Mouse (Mus musculus) cerebellum, adult 2 months (tissue): ENCODE results near the gene Fen1. TPM values are rescaled to one million over a fixed set of nuclear protein-coding genes. Genes with fewer than 3 reads are reported as not detected.
"Not testable (repeated sequence)": the region's sequence is repeated elsewhere in the genome, so short reads cannot be mapped to it uniquely, and the experiment has no call there.

Experiments used
- DNase-seq, 2 experiments: peaks; one replicate each; pipeline ENCODE4 v3.0.0; 2021
- H3K27ac ChIP-seq: fragments of 200-500 bp; 2 replicates; pipeline ENCODE4 v1.5.1; 2012; ENCODE audit warnings: low read length, control low read depth, inconsistent platforms; ENCODE audit not compliant: insufficient read depth
- H3K27me3 ChIP-seq: fragments of 200-500 bp; 2 replicates; pipeline ENCODE4 v1.6.1; 2012; ENCODE audit warnings: inconsistent platforms, mild to moderate bottlenecking, low read length, moderate library complexity; ENCODE audit not compliant: control insufficient read depth, insufficient read depth
- H3K4me1 ChIP-seq: fragments of 200-500 bp; 2 replicates; pipeline ENCODE4 v1.6.1; 2011; ENCODE audit warnings: low read length; ENCODE audit not compliant: control insufficient read depth, insufficient read depth
- H3K4me3 ChIP-seq: fragments of 200-500 bp; replicated peaks from 2 replicates; pipeline ENCODE3; 2011; ENCODE audit warnings: mild to moderate bottlenecking, low read depth, low read length, control low read depth; ENCODE audit not compliant: insufficient read depth
- CTCF ChIP-seq: fragments of 200-500 bp; IDR thresholded peaks from 2 replicates; pipeline ENCODE4 v1.5.1; 2011; ENCODE audit warnings: low read depth, mild to moderate bottlenecking, control low read depth, low read length, moderate library complexity, borderline replicate concordance; ENCODE audit not compliant: insufficient read depth
- POLR2A ChIP-seq: fragments of 200-500 bp; IDR thresholded peaks from 2 replicates; pipeline ENCODE4 v1.6.1; 2011; ENCODE audit warnings: low read length, control low read depth, borderline replicate concordance; ENCODE audit not compliant: insufficient read depth
- whole genome bisulfite sequencing: fragments of 180-500 bp; shearing (Covaris S2); methylation state at CpG from one replicate; pipeline ENCODE4 v1.1.7; 2018; 5-methylcytosine and 5-hydroxymethylcytosine counted together
- polyA plus RNA-seq: library from polyadenylated mRNA; depleted of rRNA; stranded (reverse); fragments of >200 nt; gene quantifications from 2 replicates; pipeline ENCODE4 v1.2.3, GENCODE M21; 2012; rRNA removed

The Fen1 gene
- polyA plus RNA-seq, 1 experiment = 19.9 TPM

DNA sequence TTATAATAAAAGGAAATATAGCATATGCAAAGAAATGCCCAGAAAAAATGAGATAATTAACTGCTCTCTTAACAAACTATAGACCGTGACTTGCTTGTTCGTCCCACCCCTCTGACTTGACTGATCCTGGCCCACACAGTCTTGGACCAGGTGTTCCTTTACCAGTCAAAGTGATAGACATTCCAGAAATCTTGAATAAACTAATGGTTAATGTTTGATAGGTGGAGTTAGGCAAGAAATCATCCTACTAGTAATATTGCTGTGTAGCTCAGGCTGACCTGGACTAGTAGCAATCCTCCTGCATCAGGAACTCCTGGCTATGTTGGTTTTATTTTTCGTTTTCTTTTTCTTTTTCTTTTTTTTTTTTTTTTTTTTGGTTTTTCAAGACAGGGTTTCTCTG is 35.5 kb downstream of the Fen1 start:
- DNase-seq = no peak
- WGBS = 89% methylated on average over 3 of the region's 3 CpGs
- H3K4me1 ChIP-seq = peaks cover 3% of the 10 kb centered on the region; the same call in 1 of the 2 replicates
- TF ChIP-seq CTCF = no peak
- TF ChIP-seq POLR2A = no peak
- H3K27ac ChIP-seq = no peak overlapping the region
- H3K4me3 ChIP-seq = no peak overlapping the region
- no peaks in the 10 kb centered on the region for H3K27me3 ChIP-seq

DNA sequence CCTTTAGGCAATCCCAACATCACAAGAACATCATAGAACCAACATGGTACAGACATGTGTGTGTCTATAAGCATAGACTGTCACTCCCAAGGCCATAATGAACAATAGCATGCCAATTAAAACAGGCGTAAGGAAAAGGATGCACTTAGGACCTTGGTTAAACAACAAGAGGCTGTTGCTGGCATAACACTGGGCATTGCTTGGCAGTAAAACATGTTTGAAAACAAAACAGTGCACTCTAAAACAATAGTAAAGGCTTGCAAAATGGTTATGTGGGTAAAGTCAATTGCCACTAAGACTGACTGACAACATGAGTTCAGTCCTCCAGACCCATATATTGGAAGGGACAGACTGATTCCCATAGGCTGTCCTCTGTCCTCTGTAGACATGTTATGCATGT is 36.0 kb downstream of the Fen1 start:
- H3K27ac ChIP-seq = no peak overlapping the region
- DNase-seq = no peak
- TF ChIP-seq POLR2A = no peak
- TF ChIP-seq CTCF = no peak
- H3K4me1 ChIP-seq = peaks cover 3% of the 10 kb centered on the region; the same call in 1 of the 2 replicates
- no peak overlapping the region for H3K4me3 ChIP-seq
- 84% methylated on average over 1 of the region's 1 CpGs for WGBS
- H3K27me3 ChIP-seq = no peaks in the 10 kb centered on the region

DNA sequence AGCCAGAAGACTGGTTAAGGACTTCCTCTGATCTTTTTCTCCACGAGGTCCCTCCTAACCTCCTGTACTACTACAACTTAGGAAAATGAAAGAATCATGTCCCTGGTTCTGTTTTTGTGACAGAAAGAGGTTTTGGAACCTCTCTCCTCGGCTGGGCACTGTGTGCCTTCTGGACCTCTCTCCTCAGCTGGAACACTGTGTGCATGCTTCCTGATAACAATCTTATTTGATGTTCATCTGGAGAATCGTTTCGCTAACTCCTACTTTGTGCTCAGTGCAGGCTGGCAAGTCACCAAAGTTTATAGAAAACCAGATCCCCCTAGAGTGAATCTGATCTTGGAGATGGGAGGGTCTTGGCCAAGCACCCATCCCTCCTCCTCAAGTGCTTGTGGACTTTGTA is 36.9 kb downstream of the Fen1 start:
- peaks cover 3% of the 10 kb centered on the region; the same call in 1 of the 2 replicates for H3K4me1 ChIP-seq
- H3K27me3 ChIP-seq = no peaks in the 10 kb centered on the region
- 63% methylated on average over 4 of the region's 4 CpGs for WGBS
- no peak for DNase-seq
- H3K27ac ChIP-seq = no peak overlapping the region
- TF ChIP-seq POLR2A (no peak), CTCF (no peak)
- H3K4me3 ChIP-seq = no peak overlapping the region

DNA sequence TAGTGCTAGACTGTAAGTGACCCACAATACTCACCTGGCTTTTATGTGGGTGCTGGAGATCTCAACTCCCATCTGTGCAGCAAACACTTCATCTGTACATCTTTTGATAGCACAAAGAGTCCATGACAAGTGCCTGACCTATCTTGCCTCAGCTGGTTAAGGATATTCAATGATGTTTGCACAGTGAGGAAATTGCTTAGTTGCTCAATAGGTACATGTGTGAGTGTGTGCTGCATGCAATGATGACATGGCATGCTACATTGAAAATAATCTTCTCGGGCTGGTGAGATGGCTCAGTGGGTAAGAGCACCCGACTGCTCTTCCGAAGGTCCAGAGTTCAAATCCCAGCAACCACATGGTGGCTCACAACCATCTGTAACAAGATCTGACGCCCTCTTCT is 38.0 kb downstream of the Fen1 start:
- H3K27ac ChIP-seq, DNase-seq, H3K4me3 ChIP-seq, H3K4me1 ChIP-seq, H3K27me3 ChIP-seq: not testable (repeated sequence)
- 75% methylated on average over 4 of the region's 4 CpGs for WGBS

DNA sequence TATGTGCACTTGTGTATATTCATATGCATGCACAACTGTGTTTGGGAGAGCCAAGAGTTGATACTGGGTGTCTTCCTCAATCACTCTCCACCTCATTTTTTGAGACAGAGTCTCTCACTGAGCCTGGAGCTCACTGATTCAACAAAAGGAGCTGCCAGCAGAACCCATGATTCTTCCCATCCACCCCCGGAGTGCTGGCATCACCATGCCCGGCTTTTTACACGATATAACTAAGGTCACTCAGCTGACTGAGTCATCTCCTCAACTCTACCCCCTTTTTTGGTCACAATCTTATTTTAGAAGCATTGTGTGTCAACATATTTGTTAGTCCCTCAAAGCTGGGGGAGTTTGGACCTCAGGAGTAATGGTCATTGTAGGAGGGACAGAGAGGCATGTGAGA is 40.1 kb downstream of the Fen1 start:
- TF ChIP-seq POLR2A (no peak), CTCF (no peak)
- Histone ChIP-seq H3K27me3 (no peaks in the 10 kb centered on the region), H3K27ac (no peak overlapping the region), H3K4me1 (no peaks in the 10 kb centered on the region), H3K4me3 (no peak overlapping the region)
- 70% methylated on average over 3 of the region's 3 CpGs for WGBS
- no peak for DNase-seq

GRCm38 (mm10) chr19:10157725-10158124 is 46.2 kb downstream of the Fen1 start:
- Histone ChIP-seq H3K4me3 (no peak overlapping the region), H3K27ac (no peak overlapping the region), H3K27me3 (no peaks in the 10 kb centered on the region), H3K4me1 (no peaks in the 10 kb centered on the region)
- no peak for DNase-seq
- 81% methylated on average over 2 of the region's 2 CpGs for WGBS
- no peak for TF ChIP-seq POLR2A
- no peak for TF ChIP-seq CTCF

- no peak for TF ChIP-seq CTCF
- no peak for TF ChIP-seq POLR2A
- Histone ChIP-seq H3K27me3 (no peaks in the 10 kb centered on the region), H3K4me3 (no peak overlapping the region), H3K27ac (no peak overlapping the region), H3K4me1 (no peaks in the 10 kb centered on the region)
- 71% methylated on average over 3 of the region's 3 CpGs for WGBS
- no peak for DNase-seq
These were observed 54.8 kb downstream of the Fen1 start for GRCm38 (mm10) chr19:10149189-10149588.

Other genes with a start within 250 kb of the Fen1 start
- gene Fth1, start 223.6 kb downstream of the Fen1 start, polyA plus RNA-seq = 4,588 and 5,845 TPM in 2 replicates
- 0.77 and 1.1 TPM in 2 replicates for gene Best1, start 202.5 kb downstream of the Fen1 start, polyA plus RNA-seq
- gene Rab3il1, start 202.5 kb downstream of the Fen1 start, polyA plus RNA-seq = 9.5 and 9.7 TPM in 2 replicates
- 30.9 and 35.5 TPM in 2 replicates for gene Fads3, start 162.6 kb downstream of the Fen1 start, polyA plus RNA-seq
- gene Fads2, start 102.4 kb downstream of the Fen1 start, polyA plus RNA-seq = 104 and 115 TPM in 2 replicates
- gene Fads1, start 21.3 kb downstream of the Fen1 start, polyA plus RNA-seq = 141 and 161 TPM in 2 replicates
- gene Tmem258, start 155 bp downstream of the Fen1 start, polyA plus RNA-seq = 59.2 and 65.5 TPM in 2 replicates
- gene Myrf, start 36.6 kb upstream of the Fen1 start, polyA plus RNA-seq = 35.0 and 43.1 TPM in 2 replicates
- 53.4 and 59.5 TPM in 2 replicates for gene Dagla, start 100.7 kb upstream of the Fen1 start, polyA plus RNA-seq
- gene Syt7, start 184.9 kb upstream of the Fen1 start, polyA plus RNA-seq = 173 and 187 TPM in 2 replicates